Mouse (Mus musculus): Measurements from ENCODE around the gene Stk4. TPM values are rescaled to one million over a fixed set of nuclear protein-coding genes. Genes with fewer than 3 reads are reported as not detected.

Stk4 gene
- polyA plus RNA-seq, 1 experiment: 10.8 TPM

DNA sequence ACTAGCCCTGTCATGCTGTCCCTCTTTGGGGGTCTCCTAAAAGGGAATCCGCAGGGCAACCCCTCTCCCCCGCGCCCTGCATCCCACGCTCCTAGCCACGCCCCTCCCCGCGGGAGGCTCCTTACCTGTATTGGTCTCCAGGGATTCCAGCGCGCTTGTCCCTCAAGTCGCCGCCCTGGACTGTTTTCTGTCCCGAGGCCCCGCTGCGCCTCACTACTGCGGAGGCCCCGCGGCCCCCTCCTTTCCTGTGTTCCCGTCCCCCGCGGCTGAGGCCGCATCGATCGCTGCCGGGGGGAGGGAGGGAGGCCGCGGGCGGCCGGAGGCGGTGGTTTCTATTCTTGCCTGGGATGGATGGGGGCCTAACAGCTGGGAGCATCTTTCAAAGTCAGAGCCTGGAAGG is 100.8 kb downstream of the Stk4 start, which contains the start of gene Kcns1:
Gene Kcns1, minus strand, starts transcription at position 212 of the 400 bp plus-strand sequence.
- TF ChIP-seq CTCF (IDR thresholded peaks at IDR 0.05; ENCODE audit: extremely low read depth, insufficient read length, insufficient replicate concordance, low read depth, low read length) (no peak), POLR2A (IDR thresholded peaks at IDR 0.05; ENCODE audit: low read depth, low read length) (no peak)
- Histone ChIP-seq H3K4me3 (ENCODE audit: low read depth, low read length) (no peak within 1 kb of the TSS), H3K4me1 (ENCODE audit: control insufficient read depth, insufficient read depth, insufficient read length, low read length) (peaks cover 4% of the 10 kb centered on the region; the same call in 1 of the 2 replicates), H3K27ac (ENCODE audit: insufficient read depth, low read depth, low read length) (no peak within 1 kb of the TSS), H3K27me3 (ENCODE audit: control insufficient read depth, insufficient read depth, low read length) (peaks cover 43% of the 10 kb centered on the region), H3K36me3 (ENCODE audit: control insufficient read depth, insufficient read depth, low read length) (no peaks in the 10 kb centered on the region)
- under 1% methylated on average over 29 of the region's 29 CpGs for WGBS

DNA sequence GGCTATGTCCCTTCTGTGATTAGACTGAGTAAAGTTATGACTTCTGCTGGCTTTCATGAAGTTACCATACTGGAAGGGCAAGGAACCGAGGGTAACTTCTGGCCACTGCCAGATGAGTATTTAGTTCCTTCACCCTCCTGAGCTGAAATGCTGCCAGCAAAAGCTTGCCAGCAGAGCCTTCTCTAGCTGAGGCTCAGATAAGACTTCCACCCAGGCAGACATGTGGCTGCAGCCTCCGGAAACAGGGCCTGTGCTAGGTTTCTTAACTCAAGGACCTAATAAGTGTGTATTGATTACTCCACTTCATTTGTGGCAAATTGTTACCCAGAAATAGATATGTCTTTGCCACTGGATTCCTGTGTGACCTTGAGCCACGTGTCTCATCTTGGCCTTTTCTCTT is 103.3 kb downstream of the Stk4 start:
- peaks cover 2% of the 10 kb centered on the region; the same call in 1 of the 2 replicates for H3K4me1 ChIP-seq (ENCODE audit: control insufficient read depth, insufficient read depth, insufficient read length, low read length)
- H3K27me3 ChIP-seq (ENCODE audit: control insufficient read depth, insufficient read depth, low read length): peaks cover 32% of the 10 kb centered on the region
- no peak overlapping the region for H3K4me3 ChIP-seq (ENCODE audit: low read depth, low read length)
- TF ChIP-seq POLR2A (IDR thresholded peaks at IDR 0.05; ENCODE audit: low read depth, low read length) (no peak), CTCF (IDR thresholded peaks at IDR 0.05; ENCODE audit: extremely low read depth, insufficient read length, insufficient replicate concordance, low read depth, low read length) (no peak)
- H3K36me3 ChIP-seq (ENCODE audit: control insufficient read depth, insufficient read depth, low read length): no peaks in the 10 kb centered on the region
- WGBS: 36% methylated on average over 3 of the region's 3 CpGs
- H3K27ac ChIP-seq (ENCODE audit: insufficient read depth, low read depth, low read length): no peak overlapping the region

DNA sequence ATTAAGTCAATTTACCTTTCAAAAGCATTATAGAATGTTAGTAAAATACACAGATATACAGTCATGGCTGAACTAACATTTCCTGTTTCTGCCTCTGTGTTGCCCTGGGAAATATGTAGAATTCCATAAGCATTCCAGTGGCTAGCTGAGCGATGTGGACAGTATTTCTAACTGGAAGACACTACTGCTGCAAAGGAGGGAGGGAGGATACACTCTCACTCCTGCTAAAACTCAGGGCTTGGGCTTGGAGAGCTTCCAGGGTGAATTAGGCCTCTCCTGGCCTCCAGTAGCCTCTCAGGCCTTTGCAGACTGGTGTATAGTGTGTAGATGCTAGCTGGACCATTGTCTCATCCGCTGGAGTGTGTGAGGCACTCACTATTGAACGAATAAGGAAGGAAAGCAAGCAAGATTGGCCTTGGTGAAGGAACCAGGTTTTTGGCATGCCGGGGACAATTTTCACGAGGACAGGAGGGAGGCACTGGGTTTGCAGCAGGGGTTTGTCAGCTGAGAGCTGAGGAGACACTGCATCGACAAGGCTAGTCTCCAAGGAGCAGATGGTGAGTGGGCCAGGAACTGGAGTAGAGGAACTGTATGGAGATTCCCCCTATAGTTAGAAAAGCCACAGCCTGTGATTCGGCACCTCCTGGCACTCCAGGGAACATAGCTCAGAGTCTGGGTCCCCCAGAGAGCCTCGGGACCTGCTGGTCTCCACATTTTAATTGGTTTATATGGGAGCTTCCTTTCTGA is 104.7 kb downstream of the Stk4 start:
- no peaks in the 10 kb centered on the region for H3K36me3 ChIP-seq (ENCODE audit: control insufficient read depth, insufficient read depth, low read length)
- TF ChIP-seq POLR2A (IDR thresholded peaks at IDR 0.05; ENCODE audit: low read depth, low read length) (no peak), CTCF (IDR thresholded peaks at IDR 0.05; ENCODE audit: extremely low read depth, insufficient read length, insufficient replicate concordance, low read depth, low read length) (no peak)
- 70% methylated on average over 8 of the region's 8 CpGs for WGBS

DNA sequence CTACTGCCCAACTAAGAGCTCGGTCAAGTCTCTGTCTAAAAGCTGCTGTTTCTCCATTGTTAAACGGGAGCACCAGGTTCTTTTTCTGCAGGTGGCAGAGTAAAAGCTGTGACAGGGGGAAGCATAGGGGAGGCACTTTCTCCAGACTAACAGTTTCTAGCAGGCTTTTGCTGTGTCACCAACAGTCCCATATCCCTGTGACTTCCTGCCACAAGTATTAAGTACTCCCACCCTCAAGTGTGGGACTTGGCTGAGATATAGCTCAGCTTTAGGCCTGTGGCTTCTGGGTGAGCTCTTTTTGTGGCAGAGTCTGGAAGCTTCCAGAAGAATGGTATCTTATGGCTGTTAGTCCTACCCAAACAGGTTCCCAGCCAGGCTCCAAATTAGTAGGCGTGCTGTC is 105.7 kb downstream of the Stk4 start:
- peaks cover 14% of the 10 kb centered on the region for H3K27me3 ChIP-seq (ENCODE audit: control insufficient read depth, insufficient read depth, low read length)
- no peak overlapping the region for H3K4me3 ChIP-seq (ENCODE audit: low read depth, low read length)
- no peaks in the 10 kb centered on the region for H3K4me1 ChIP-seq (ENCODE audit: control insufficient read depth, insufficient read depth, insufficient read length, low read length)
- WGBS: 50% methylated on average over 3 of the region's 3 CpGs
- H3K36me3 ChIP-seq (ENCODE audit: control insufficient read depth, insufficient read depth, low read length): no peaks in the 10 kb centered on the region
- no peak overlapping the region for H3K27ac ChIP-seq (ENCODE audit: insufficient read depth, low read depth, low read length)
- no peak for TF ChIP-seq CTCF (IDR thresholded peaks at IDR 0.05; ENCODE audit: extremely low read depth, insufficient read length, insufficient replicate concordance, low read depth, low read length)
- TF ChIP-seq POLR2A (IDR thresholded peaks at IDR 0.05; ENCODE audit: low read depth, low read length): no peak

More for the DNA sequence above, 104.7 kb downstream of the Stk4 start:
- Histone ChIP-seq H3K4me3 (ENCODE audit: low read depth, low read length) (no peak overlapping the region), H3K27ac (ENCODE audit: insufficient read depth, low read depth, low read length) (no peak overlapping the region), H3K4me1 (ENCODE audit: control insufficient read depth, insufficient read depth, insufficient read length, low read length) (no peaks in the 10 kb centered on the region), H3K27me3 (ENCODE audit: control insufficient read depth, insufficient read depth, low read length) (peaks cover 24% of the 10 kb centered on the region)

DNA sequence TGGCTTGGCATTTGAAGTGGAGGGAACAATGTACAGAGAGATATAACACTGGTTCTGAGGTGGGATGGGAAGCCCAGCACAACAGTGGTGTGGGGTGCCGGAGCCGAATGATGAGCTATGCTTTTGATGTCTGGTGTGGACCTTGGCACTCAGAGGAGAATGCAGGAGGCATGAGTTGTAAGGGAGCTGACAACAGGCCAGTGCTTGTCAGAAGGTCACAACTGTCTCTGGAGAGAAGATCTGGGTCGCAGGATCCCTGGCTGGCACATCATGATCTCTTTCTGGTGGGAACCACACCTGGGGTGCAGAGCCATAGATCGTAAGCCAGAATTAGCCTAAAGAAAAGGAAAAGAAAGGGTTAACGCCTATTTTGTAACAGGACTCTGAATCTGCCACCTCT is 107.7 kb downstream of the Stk4 start:
- Histone ChIP-seq H3K27me3 (ENCODE audit: control insufficient read depth, insufficient read depth, low read length) (0 out of 2 replicates have a peak, but pooled peaks cover 2% of the 10 kb centered on the region), H3K4me3 (ENCODE audit: low read depth, low read length) (no peak overlapping the region), H3K4me1 (ENCODE audit: control insufficient read depth, insufficient read depth, insufficient read length, low read length) (no peaks in the 10 kb centered on the region), H3K36me3 (ENCODE audit: control insufficient read depth, insufficient read depth, low read length) (no peaks in the 10 kb centered on the region), H3K27ac (ENCODE audit: insufficient read depth, low read depth, low read length) (no peak overlapping the region)
- TF ChIP-seq POLR2A (IDR thresholded peaks at IDR 0.05; ENCODE audit: low read depth, low read length): no peak
- TF ChIP-seq CTCF (IDR thresholded peaks at IDR 0.05; ENCODE audit: extremely low read depth, insufficient read length, insufficient replicate concordance, low read depth, low read length): no peak
- WGBS: 85% methylated on average over 5 of the region's 5 CpGs

DNA sequence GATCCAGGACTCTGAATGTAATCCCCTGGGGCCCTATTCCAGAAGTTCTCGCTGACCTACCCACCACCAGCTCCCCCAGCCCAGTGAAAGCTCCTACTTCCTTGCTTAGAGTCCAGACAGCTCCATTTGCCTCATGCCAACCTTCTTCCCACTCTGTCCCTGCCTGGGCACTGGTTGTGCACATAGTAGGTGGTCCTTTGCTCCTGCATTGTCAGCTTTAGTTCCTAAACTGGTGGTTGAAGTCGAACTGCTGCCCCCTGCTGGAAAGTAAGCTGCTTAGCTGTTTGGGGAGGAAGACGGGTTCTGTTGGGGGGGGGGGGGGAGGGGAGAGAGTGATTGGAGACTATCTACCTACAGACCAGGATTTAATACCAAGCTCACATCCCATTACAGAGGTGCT is 110.0 kb downstream of the Stk4 start:
- Histone ChIP-seq H3K27ac (ENCODE audit: insufficient read depth, low read depth, low read length) (no peak overlapping the region), H3K36me3 (ENCODE audit: control insufficient read depth, insufficient read depth, low read length) (no peaks in the 10 kb centered on the region), H3K4me1 (ENCODE audit: control insufficient read depth, insufficient read depth, insufficient read length, low read length) (no peaks in the 10 kb centered on the region), H3K4me3 (ENCODE audit: low read depth, low read length) (no peak overlapping the region), H3K27me3 (ENCODE audit: control insufficient read depth, insufficient read depth, low read length) (no peaks in the 10 kb centered on the region)
- 41% methylated on average over 3 of the region's 3 CpGs for WGBS
- TF ChIP-seq CTCF (IDR thresholded peaks at IDR 0.05; ENCODE audit: extremely low read depth, insufficient read length, insufficient replicate concordance, low read depth, low read length): peak; percentile 41; the same call in 1 of the 2 replicates
- no peak for TF ChIP-seq POLR2A (IDR thresholded peaks at IDR 0.05; ENCODE audit: low read depth, low read length)

DNA sequence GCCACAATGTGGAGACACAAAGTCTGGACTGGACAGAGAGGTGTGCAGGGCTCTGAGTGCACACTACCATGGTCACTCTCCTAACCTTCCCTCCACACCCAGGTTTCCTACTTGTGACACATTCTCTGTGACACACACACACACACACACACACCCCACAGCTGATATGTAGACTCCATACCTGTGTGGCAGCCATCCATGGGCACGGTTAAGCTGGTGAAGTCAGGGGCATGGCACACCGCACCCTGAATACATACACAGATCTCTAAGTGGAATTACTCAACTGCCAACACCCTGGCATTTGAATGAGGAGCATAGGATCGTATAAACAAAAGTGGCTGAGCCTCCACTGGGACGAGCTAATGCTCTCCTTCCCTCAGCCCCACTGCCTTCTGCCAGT is 110.6 kb downstream of the Stk4 start:
- H3K36me3 ChIP-seq (ENCODE audit: control insufficient read depth, insufficient read depth, low read length): no peaks in the 10 kb centered on the region
- no peak overlapping the region for H3K27ac ChIP-seq (ENCODE audit: insufficient read depth, low read depth, low read length)
- TF ChIP-seq CTCF (IDR thresholded peaks at IDR 0.05; ENCODE audit: extremely low read depth, insufficient read length, insufficient replicate concordance, low read depth, low read length) (no peak), POLR2A (IDR thresholded peaks at IDR 0.05; ENCODE audit: low read depth, low read length) (no peak)
- no peaks in the 10 kb centered on the region for H3K27me3 ChIP-seq (ENCODE audit: control insufficient read depth, insufficient read depth, low read length)
- H3K4me1 ChIP-seq (ENCODE audit: control insufficient read depth, insufficient read depth, insufficient read length, low read length): no peaks in the 10 kb centered on the region
- no peak overlapping the region for H3K4me3 ChIP-seq (ENCODE audit: low read depth, low read length)
- 68% methylated on average over 4 of the region's 4 CpGs for WGBS
